Mouse (Mus musculus) layer of hippocampus, postnatal 10 days (tissue): ENCODE measurements at regions not wholly inside any gene's neighbourhood (a gene's known extent, or its start where the extent isn't known, plus 50 kb on each side); places are given as distances from the start of the nearest gene placed in this dataset.
A peak's percentile ranks its signal among the peaks of the same experiment; 100 is the strongest.
"Not testable (repeated sequence)": the region's sequence is repeated elsewhere in the genome, so short reads cannot be mapped to it uniquely, and the experiment has no call there.

Source experiments
- DNase-seq, 2 experiments: peaks; one replicate each; pipeline ENCODE4 v3.0.0; 2021; ENCODE audit warnings: low spot score in 2 of 2

DNA sequence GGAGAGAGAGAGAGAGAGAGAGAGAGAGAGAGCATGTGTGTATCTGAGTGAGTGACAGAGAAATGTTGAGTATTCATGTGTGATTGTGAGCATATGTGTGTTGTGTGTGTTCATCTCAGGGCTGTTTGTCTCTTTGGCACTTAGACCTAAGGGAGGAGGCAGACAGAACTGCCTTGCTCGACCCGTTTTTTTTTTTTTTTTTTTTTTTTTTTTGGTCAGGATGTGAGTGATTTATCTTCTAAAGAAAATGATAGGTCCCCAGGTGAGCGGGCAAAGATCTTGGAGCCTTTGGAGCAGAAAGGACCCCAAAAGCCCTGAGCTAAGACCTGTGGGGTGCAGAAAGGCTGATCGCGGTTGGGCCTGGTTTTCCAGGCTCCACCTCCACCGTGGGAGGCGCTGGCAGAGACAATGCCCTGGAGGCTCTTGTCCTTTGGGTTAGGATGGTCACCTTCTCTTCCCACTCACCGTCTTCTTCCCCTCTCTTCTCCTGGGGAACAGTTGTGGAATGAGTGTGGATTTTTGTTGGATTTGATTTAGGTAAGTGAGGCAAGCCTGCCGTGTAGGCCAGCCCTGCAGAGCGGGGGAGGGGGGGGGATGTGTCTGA is 147.1 kb upstream of the Ttc29 start:
- no peak for DNase-seq

DNA sequence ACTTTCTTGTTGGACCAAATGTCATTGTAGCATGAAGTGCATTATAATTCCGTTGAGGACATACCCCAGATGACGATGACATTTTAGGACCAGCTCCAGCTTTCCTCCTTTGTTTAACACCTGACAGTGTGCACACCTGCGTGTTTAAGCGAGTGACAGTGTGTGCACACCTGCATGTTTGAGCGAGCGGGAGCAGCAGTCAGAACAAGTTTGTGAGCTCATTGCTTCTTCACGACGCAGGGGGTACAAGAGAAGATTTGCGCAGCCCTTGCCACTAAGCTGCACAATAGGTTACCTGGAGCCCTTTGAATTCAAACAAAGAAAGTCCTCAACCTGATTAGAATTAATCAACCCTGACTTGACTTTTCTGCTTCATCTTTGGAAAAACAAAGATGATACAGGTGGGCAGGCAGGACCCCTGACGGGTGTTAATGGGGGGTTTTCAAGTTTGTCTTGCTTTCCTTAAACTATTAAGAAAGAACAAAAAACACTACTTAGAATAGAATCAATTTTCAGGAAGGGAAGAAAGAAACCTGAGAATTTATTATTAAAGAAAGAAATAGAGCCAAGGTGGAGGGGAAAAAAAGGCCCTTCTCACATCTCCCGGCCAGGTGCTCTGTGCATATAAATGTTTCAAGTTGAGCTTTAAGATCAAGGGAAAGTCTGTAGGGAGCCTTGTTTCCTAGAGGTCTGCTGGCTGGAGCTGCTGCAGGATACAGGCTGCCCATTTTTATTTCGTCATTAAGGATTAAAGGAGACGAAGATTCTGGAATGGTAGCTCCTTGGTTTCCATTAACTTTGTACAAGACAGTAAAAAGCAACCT is 144.8 kb upstream of the Ttc29 start:
- DNase-seq, result no peak

DNA sequence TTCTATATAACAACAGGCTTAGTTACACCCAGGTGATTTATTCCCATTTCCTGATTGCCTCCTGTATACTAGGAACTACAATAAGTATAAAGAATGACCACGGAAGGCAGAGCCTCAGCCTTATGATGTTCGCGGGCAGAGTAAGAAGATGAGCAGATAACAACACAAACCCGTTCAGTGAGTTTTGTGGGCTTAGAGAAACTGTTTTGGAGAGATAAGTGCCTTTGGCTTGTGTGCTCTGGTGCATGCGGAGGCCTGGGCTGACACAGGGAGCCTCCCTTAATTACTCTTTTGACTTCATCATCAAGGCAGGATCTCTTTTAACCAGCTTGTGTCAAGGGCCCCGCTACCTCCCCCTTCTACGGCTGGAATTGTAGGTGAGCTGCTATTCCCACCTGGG is 139.3 kb upstream of the Ttc29 start:
- DNase-seq, result no peak

DNA sequence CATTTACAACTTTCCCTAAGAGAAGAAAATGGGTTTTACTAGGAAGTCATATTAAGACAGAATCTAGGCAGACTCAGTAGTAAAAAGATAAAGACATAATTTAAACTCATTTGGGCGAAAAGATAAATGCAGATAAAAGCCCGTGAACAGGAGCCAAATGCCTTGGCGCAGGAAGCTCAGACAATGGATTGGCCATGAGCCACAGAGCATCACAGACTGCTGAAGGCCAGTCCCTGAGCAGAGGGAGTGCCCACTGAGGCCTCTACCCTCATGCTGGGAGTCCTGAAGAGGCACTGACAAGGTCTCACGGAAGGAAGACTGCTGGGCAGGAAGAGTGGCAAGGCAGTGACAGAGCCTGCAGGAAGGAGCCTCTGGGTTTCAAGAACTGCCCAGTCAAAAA is 136.0 kb upstream of the Ttc29 start:
- DNase-seq, result no peak

GRCm38 (mm10) chr8:78081395-78081794 is 131.7 kb upstream of the Ttc29 start:
- not testable (repeated sequence) for DNase-seq

GRCm38 (mm10) chr8:78083012-78083411 is 130.1 kb upstream of the Ttc29 start:
- no peak for DNase-seq

DNA sequence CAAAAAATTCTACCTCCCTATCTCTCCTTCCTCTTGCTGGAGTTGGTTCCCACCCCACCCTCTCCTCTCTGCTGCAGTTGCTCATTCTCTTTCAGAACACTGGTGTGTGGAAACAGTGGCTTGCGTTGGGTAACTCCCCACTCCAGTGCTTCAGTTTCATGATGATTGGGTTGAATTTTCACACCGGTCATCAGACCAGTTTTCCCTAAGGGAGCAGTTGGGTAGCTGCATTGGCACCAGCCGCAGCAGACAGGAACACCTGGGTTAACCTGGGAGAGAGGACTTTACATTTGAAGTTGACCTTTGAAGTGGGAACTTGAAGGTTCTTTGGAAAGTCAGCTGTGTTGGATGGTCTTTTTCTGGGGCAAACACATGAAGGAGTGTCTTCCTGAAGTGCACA is 126.7 kb upstream of the Ttc29 start:
- DNase-seq, result no peak

- DNase-seq, result no peak
These were observed 122.5 kb upstream of the Ttc29 start for GRCm38 (mm10) chr8:78090382-78091122.

GRCm38 (mm10) chr8:78096383-78096782 is 116.7 kb upstream of the Ttc29 start:
- no peak for DNase-seq

DNA sequence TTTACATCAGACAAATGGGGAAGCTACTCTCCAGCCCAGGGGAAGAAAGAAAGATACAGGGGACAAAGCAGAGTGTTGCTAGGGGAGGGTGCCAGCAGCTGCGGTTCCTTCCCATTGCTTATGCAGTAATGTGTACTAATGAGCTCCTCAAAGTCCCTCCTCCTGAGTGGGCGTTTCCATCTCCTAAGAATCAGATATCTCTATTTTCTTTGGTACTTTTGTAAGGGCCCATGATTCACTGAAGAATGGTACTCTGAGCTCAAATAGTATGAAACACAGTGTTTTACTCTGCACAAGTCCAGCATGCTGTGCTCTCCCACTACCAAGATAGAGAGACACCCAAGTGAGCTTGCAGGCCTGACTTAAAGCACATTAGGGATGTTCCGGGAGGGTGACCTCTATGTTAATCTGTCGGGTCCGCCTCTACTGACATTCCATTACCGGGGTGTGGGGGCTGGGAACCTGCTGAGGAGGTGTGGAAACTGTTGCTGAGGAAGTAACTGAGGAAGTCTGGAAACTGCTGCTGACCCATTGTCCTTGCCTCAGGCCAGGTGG is 114.8 kb upstream of the Ttc29 start:
- DNase-seq, result no peak

- no peak for DNase-seq
These were observed 114.0 kb upstream of the Ttc29 start for GRCm38 (mm10) chr8:78099091-78099490.

- no peak for DNase-seq
These were observed 105.8 kb upstream of the Ttc29 start for GRCm38 (mm10) chr8:78107339-78107738.

- DNase-seq, result no peak
These were observed 103.0 kb upstream of the Ttc29 start for GRCm38 (mm10) chr8:78110003-78110649.

GRCm38 (mm10) chr8:78113105-78113504 is 100.0 kb upstream of the Ttc29 start:
- DNase-seq, result no peak

- no peak for DNase-seq
These were observed 98.6 kb upstream of the Ttc29 start for GRCm38 (mm10) chr8:78114512-78114911.

DNA sequence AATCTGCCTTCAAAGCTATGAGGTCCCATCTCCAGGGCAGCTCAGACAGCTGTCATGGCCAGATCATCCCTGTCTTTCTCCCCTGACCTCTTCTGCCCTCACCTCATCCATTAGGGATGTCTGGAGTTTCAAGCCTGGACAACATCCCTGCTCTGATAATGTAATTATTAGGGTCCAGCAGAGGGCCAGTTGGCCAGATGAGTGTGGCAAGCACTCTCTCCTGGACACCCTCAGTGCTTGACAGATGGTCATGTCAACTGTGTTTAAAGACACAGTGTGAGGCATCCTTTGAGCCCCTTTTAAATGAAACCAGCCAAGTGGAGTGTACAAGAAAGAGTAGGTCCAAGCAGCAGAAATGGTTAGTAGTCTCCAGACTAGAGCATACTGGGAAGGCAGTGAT is 95.9 kb upstream of the Ttc29 start:
- DNase-seq, result no peak

GRCm38 (mm10) chr8:78118493-78118892 is 94.6 kb upstream of the Ttc29 start:
- DNase-seq, result no peak

- DNase-seq, result peak; percentile 52 to 65
These were observed 93.4 kb upstream of the Ttc29 start for GRCm38 (mm10) chr8:78119682-78120081.

GRCm38 (mm10) chr8:78124248-78124647 is 88.8 kb upstream of the Ttc29 start:
- DNase-seq, result peak in 1 of 2 experiments; percentile 29

DNA sequence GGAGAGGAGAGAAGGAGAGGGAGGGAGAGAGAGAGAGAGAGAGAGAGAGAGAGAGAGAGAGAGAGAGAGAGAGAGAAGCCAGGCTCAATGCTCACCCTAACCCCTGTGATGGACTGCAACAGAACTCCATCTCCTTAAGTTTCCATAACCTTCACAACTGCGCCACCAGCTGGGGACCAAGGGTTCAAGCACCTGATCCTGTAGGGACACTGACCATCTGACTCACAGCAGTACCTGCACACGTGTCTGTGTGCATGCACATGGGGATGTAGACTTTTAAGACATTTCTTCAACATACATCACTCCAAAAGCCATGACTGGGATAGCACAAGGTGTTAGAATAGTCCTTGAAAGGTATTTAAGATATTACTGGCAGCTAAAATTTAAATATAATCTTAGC is 85.2 kb upstream of the Ttc29 start:
- DNase-seq, result peak; percentile 21 to 46

GRCm38 (mm10) chr8:78129061-78129460 is 84.0 kb upstream of the Ttc29 start:
- no peak for DNase-seq
